Mouse (Mus musculus) left cerebral cortex, adult 18-20 months (tissue): Measurements from ENCODE around the gene Cd300c. TPM values are rescaled to one million over a fixed set of nuclear protein-coding genes. Genes with fewer than 3 reads are reported as not detected.
"Not testable (repeated sequence)": the region's sequence is repeated elsewhere in the genome, so short reads cannot be mapped to it uniquely, and the experiment has no call there.

Experiments used
- DNase-seq, 2 experiments: peaks; one replicate each; pipeline ENCODE4 v3.0.0; 2021 to 2022; ENCODE audit warnings: low spot score in 2 of 2, mixed read lengths in 1 of 2
- long read RNA-seq, 2 experiments: library from polyadenylated mRNA; stranded (forward); transcript quantifications; one replicate each; pipeline ENCODE4 v2.0.0; 2021
- total RNA-seq, 2 experiments: library from RNA; stranded (reverse); gene quantifications; 2 replicates each; pipeline ENCODE4 v1.2.3; 2021

The Cd300c gene
- not detected for total RNA-seq
- long read RNA-seq, experiment 1: 0 reads
- long read RNA-seq, experiment 2: 0 reads

- no peak for DNase-seq
Observed at GRCm38 (mm10) chr11:114968752-114969207, at the start of gene Cd300c. Gene Cd300c, minus strand, starts transcription at chr11:114969157.

DNA sequence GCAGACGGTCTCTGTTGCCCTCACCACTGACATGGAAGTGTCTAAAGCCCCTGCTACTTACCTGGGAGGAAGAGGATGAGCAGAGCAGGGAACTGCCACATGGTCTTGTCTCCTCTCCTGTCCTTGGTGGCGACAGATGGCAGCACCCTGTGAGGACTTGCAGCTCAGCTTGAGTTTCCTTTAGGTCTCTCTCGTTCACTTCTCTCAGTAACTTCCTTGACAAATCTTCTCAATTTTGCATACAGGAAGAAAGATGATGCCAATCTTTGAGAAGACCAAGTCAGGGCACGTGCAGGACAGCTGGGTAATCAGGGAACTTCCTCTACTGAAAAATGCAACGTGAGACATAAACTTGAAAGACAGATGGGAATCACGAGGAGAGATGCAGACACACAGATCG, 47.1 kb upstream of the Cd300c start, which contains the start of gene Cd300ld2:
Cd300ld2 (minus strand) TSS at position 101 of the 400 bp plus-strand sequence.
- not testable (repeated sequence) for DNase-seq

GRCm38 (mm10) chr11:115004070-115004469, 35.1 kb upstream of the Cd300c start:
- DNase-seq: no peak

- no peak for DNase-seq
Observed at GRCm38 (mm10) chr11:115001474-115002040, 32.6 kb upstream of the Cd300c start, which contains the start of gene Cd300c2. Gene Cd300c2, minus strand, starts transcription at chr11:115001880.

DNA sequence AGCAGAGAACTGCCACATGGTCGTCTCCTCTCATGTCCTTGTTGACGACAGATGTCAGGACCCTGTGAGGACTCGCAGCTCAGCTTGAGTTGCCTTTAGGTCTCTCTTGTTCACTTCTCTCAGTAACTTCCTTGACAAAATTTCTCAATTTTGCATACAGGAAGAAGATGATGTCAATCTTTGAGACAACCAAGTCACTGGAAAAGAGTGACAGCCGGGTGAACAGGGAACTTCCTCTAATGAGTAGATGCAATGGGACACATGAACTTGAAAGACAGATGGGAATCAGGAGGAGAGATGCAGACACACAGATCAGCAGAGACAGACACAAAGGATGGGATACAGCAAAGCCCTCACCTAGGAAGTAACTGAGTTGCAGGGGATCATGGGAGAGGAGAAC, 20.8 kb upstream of the Cd300c start, which contains the start of gene Cd300ld:
Cd300ld (minus strand) TSS at position 130 of the 400 bp plus-strand sequence.
- no peak for DNase-seq

DNA sequence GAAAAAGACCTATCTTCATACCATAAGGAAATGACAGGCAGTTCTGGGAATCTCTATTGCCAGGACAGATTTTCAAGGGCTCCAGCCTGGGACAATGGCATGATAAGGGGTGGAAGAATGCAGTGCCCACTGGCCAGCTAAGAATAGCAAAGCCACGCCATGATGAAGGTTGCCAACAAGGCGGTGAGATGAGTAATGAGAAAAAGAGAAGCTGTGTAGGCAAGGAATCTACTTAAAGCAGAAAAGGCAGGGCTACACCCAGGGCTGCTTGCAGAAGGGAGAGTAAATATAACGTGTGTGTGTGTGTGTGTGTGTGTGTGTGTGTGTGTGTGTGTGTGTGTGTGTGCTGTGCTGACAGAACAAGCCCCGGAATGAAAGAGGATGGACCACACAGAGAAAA, 12.9 kb upstream of the Cd300c start:
- peak; percentile 10 to 11 for DNase-seq

- DNase-seq: no peak
Observed at GRCm38 (mm10) chr11:114972726-114973125, 3.8 kb upstream of the Cd300c start.

DNA sequence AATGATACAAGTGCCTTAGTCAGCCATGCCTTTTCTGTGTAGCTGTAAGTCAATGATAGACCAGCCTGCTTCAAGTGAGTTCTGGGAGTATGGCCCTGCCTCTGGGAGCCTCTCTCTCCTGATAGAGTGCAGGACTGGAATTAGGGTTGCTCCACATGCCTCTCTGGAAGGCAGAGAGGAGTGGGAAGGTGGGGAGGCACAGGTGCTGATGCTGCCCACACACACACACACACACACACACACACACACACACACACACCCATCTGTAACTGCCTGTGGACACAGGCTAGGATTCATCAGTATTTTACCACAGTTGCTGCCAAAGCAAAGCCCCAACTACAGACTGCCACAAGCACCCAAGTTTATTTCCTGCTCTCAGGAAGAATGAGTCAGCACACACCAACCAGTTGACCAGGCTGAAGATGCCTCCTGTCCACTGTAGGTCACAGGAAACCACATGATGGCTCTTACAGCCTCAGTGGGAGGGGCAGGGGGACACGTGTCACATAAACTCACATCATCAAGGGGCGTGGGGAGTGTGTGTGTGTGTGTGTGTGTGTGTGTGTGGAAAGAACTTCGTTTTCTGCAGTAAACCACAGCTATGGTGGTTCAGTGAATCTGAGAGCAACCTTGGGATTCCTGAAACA, 3.7 kb downstream of the Cd300c start:
- no peak for DNase-seq

DNA sequence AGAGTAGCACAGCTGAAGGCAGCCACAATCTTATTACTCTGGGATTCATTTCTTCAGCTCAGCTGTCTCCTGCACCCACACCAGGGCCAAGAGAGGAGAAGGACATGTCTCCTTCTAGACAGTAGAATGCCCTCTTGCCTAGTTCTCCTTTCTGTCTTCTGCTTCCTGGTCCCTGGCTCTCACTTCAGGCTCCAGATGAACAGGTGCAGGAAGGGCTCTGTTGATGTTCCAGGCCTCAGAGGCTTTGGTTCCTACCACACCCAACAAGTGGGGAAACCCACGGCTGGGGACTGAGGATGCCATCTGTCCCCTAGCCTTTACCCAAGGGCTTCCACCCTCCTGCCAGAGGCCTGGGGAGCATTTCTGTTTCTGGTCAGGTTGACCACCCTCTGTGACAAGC, 8.6 kb downstream of the Cd300c start:
- no peak for DNase-seq

DNA sequence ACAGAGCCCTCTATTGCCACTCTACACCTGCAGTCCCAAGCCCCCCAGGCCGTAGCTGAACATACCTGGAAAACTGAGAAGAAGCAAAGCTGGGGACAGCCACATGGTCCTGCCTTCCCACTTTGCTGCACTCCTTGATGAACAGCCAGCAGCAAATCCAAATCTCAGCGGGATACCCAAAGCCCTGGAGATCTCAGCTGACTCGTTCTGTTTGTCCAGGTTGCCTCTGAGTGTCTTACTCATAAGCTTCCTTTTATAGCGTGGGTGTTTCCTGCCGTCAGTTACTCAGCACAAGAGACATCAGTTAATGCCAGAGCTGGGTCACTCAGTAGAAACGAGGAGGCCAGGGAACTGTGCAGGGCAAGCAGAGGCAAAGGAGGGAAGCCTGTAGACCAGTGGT, 34.8 kb downstream of the Cd300c start, which contains the start of gene Cd300lb:
Cd300lb (minus strand) TSS at position 243 of the 400 bp plus-strand sequence.
- DNase-seq: no peak

DNA sequence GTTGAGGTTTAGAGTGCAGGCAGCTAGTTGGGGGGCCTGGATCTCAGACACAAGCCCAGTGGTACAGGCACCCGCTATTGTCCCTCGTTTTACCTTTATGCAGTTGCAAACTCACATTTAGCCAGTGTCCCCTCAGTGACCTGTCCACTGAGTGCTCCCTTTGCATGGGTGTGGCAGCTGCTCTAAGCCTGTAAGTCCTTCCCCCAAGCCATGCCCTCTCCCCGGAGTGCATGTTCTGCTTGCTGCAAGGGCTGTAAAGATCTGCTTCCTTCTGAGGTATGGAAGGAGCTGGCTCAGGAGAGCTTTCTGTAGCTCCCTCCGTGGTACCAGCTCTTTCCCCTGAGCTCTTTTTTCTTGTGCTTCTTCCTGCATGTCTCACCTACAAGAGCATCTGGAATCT, 35.4 kb downstream of the Cd300c start:
- no peak for DNase-seq

DNA sequence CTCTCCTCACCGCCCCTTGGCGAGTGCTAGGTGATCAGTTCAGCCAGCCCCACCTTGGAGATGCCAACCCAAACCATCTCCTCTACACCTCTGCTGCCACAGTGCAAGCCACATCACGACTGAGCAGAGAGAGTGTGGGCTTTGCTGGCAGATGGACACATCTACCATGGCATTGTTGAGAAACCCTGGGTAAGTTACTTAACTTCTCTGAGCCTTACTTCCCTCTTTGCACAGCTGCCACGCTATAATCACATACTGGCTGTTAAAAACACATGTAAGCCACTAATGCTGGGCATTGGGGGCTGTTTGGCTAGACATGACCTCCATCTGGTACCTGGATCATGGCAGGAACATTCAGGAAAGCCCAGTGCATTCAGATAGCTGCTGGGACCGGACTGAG, 37.9 kb downstream of the Cd300c start:
- no peak for DNase-seq

DNA sequence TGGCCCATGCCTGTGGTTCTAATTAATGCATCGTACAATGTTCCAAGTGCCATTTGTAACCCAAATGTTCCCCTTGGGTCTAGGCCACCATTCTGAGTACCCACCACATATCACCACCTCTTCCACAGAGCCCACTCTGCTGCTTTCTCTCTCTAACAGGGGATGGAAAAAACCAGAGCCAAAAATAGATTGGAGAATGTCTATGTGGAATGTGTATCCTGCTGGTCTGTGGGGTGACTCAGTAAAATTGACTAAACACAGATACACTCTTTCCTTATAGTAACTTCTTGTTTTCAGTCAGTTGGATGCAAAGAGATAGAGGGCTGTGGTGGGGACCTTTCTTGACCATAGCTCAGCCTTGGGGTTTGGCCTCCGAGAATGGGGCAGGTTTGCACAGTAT, 39.4 kb downstream of the Cd300c start:
- no peak for DNase-seq

DNA sequence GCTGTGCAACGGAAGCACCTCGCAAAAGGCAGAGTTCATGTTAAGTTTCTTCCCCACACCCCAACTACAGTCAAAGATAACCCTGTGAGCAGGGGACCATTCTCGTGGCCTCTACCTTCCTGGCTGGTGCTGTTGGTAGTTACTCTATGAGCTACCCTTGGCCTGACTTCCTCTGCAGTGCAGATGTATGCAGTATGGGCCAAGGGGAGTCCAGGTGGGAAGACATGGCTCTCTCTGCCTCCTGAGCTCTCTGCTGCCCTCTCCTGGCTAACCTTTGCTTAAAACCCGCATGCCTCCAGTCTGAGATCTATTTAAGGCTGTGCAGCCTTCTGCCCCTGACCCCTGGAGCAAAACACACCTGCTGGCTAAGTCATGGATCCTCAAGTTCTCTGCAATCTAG, 45.0 kb downstream of the Cd300c start:
- no peak for DNase-seq

DNA sequence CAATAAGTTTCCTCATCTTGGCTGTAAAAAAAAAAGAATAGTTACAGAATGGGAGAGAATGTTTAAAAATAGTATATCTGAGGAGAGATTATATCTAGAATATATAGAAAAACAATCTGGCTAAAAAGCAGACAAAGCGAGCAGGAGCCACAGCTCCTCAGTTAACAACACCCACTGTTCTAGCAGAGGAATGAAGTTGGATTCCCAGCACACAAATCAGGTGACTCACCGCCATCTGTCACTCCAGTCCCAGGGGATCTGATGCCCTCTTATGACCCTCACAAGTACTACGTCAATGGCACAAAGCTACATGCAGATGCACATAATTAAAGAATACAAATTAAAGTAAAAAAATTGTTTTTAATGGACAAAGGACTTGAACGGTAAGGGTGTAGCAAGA, 46.5 kb downstream of the Cd300c start:
- DNase-seq: peak; percentile 64

DNA sequence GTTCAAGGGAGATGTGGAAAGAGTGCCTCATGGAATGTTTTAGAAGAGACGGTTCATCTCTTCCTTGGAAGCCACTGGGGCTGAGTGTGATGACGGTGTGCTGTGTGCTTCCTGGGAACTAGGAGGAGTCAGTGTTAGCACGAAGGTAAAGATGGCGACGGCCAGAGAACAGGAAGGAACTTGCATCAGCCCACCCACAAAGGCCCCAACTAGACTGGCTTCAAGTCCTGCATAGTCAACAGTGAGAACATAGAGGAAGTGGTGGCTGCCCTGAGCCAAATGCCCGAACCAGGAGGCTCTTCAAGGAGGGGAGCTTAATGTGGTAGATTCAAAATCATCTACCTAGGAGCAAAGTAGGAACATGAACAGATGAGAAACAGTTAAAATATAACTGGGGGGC, 51.8 kb downstream of the Cd300c start:
- no peak for DNase-seq

GRCm38 (mm10) chr11:114914978-114915377, 54.0 kb downstream of the Cd300c start:
- no peak for DNase-seq

DNA sequence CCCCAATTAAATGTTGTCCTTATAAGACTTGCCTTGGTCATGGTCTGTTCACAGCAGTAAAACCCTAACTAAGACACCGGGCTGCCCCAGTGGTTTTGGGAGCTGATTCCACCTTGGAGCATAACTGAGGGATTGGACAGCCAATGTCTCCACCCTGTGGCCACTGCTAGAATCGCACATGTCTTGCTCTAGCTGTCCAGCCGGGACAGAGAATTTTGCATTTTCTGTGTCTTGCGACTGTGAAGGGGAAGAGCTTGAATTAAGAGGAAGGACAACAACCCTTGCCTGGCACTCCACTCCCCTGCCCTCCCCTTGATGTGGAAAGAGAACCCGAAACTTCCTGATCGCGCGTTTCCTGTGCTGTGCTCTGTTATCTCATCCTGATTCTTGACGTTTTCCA, 56.1 kb downstream of the Cd300c start:
- peak; percentile 83 to 85 for DNase-seq

- DNase-seq: not testable (repeated sequence)
Observed at GRCm38 (mm10) chr11:114909538-114909937, 59.4 kb downstream of the Cd300c start.

GRCm38 (mm10) chr11:114908086-114908485, 60.9 kb downstream of the Cd300c start:
- no peak for DNase-seq

DNA sequence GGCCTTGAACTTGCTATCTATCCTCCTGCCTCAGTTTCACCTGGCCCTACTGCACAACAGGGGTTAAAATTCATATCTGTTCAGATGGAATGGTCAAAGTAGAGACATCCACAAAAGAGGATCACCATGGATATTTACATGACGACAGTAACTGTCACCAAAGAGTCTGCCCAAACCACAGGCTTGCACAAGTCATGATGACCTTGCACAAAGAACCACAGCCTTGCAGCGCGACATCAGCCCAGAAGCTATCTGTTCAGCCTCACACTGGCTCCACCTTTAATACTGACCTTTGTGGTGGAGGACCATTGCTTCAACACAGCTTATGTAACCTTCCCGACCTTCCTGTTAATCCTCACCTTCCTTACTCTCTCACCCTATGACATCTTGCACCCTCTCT, 61.4 kb downstream of the Cd300c start:
- no peak for DNase-seq
